Mouse (Mus musculus): Measurements from ENCODE around the gene Gucy2d.

Gene Gucy2d

GRCm38 (mm10) chr7:98447585-98448308, 7.5 kb downstream of the Gucy2d start:
- peak; percentile 28 for DNase-seq (ENCODE audit: extremely low spot score)

GRCm38 (mm10) chr7:98448309-98448630, 8.1 kb downstream of the Gucy2d start:
- DNase-seq (ENCODE audit: extremely low spot score) = no peak

GRCm38 (mm10) chr7:98449696-98450095, 9.5 kb downstream of the Gucy2d start:
- no peak for DNase-seq (ENCODE audit: extremely low spot score)

- no peak for DNase-seq (ENCODE audit: extremely low spot score)
Observed at GRCm38 (mm10) chr7:98454397-98455120, 14.3 kb downstream of the Gucy2d start.

GRCm38 (mm10) chr7:98460319-98460718, 20.1 kb downstream of the Gucy2d start:
- DNase-seq (ENCODE audit: extremely low spot score) = no peak

- DNase-seq (ENCODE audit: extremely low spot score) = no peak
Observed at GRCm38 (mm10) chr7:98469089-98469488, 28.9 kb downstream of the Gucy2d start.

GRCm38 (mm10) chr7:98472529-98472928, 32.3 kb downstream of the Gucy2d start:
- no peak for DNase-seq (ENCODE audit: extremely low spot score)

GRCm38 (mm10) chr7:98474558-98474957, 34.3 kb downstream of the Gucy2d start:
- DNase-seq (ENCODE audit: extremely low spot score) = no peak

GRCm38 (mm10) chr7:98477153-98477552, 36.9 kb downstream of the Gucy2d start:
- no peak for DNase-seq (ENCODE audit: extremely low spot score)

- no peak for DNase-seq (ENCODE audit: extremely low spot score)
Observed at GRCm38 (mm10) chr7:98480481-98480880, 40.3 kb downstream of the Gucy2d start.

GRCm38 (mm10) chr7:98481066-98481734, 41.0 kb downstream of the Gucy2d start:
- DNase-seq (ENCODE audit: extremely low spot score) = peak; percentile 84

GRCm38 (mm10) chr7:98481861-98482260, 41.6 kb downstream of the Gucy2d start:
- DNase-seq (ENCODE audit: extremely low spot score) = no peak

- no peak for DNase-seq (ENCODE audit: extremely low spot score)
Observed at GRCm38 (mm10) chr7:98482551-98483267, 42.5 kb downstream of the Gucy2d start.

- DNase-seq (ENCODE audit: extremely low spot score) = no peak
Observed at GRCm38 (mm10) chr7:98483268-98483607, 43.0 kb downstream of the Gucy2d start.

- DNase-seq (ENCODE audit: extremely low spot score) = no peak
Observed at GRCm38 (mm10) chr7:98484878-98485277, 44.7 kb downstream of the Gucy2d start.

GRCm38 (mm10) chr7:98485508-98485907, 45.3 kb downstream of the Gucy2d start:
- no peak for DNase-seq (ENCODE audit: extremely low spot score)

- no peak for DNase-seq (ENCODE audit: extremely low spot score)
Observed at GRCm38 (mm10) chr7:98486471-98486917, 46.3 kb downstream of the Gucy2d start.

- DNase-seq (ENCODE audit: extremely low spot score) = no peak
Observed at GRCm38 (mm10) chr7:98487202-98487980, 47.2 kb downstream of the Gucy2d start.

GRCm38 (mm10) chr7:98488398-98489130, 48.3 kb downstream of the Gucy2d start:
- DNase-seq (ENCODE audit: extremely low spot score) = no peak

- DNase-seq (ENCODE audit: extremely low spot score) = no peak
Observed at GRCm38 (mm10) chr7:98489131-98489530, 48.9 kb downstream of the Gucy2d start, which contains the start of gene Lrrc32. Gene Lrrc32, plus strand, starts transcription at chr7:98489283.
